12 mouse cellular contexts compared by ENCODE assay signal in genomic region chr2:32964659-32965457, GRCm38 (mm10). TPM values are rescaled to one million over a fixed set of nuclear protein-coding genes. Genes with fewer than 3 reads are reported as not detected.
DNase-seq lines count a peak whose midpoint lies in the region; ATAC-seq lines count a peak whose summit lies in the region.
"Had no signal": no experiment of that assay in that cellular context is flagged by ENCODE, and none has a peak within 500 bp of the region (broad histone marks: within the 10 kb centered on the region; RNA-seq: fewer than 3 reads in every experiment).

No protein-coding gene starts in this region.

- peaks cover 68% of the 10 kb centered on the region for H3K4me1 ChIP-seq in midbrain, embryonic 10.5 days
- H3K4me1 ChIP-seq in midbrain, embryonic 14.5 days (ENCODE audit: control insufficient read depth, insufficient read depth, low read length), result peaks cover 27% of the 10 kb centered on the region
- H3K4me1 ChIP-seq in stomach, embryonic 15.5 days, result peaks cover 29% of the 10 kb centered on the region

- H3K9ac ChIP-seq in midbrain, embryonic 14.5 days (replicated peaks; ENCODE audit: low read length), result no peak overlapping the region
- H3K9ac ChIP-seq in stomach, embryonic 15.5 days, result no peak overlapping the region

- no peaks in the 10 kb centered on the region for H3K27me3 ChIP-seq in midbrain, embryonic 10.5 days (ENCODE audit: low read depth, poor library complexity, severe bottlenecking)
- H3K27me3 ChIP-seq in midbrain, embryonic 14.5 days (ENCODE audit: control insufficient read depth, insufficient read depth, low read length), result no peaks in the 10 kb centered on the region
- no peaks in the 10 kb centered on the region for H3K27me3 ChIP-seq in stomach, embryonic 15.5 days (replicated peaks)
- H3K27me3 ChIP-seq: neural tube, embryonic 13.5 days had no signal

- H3K4me2 ChIP-seq in midbrain, embryonic 14.5 days (ENCODE audit: low read length), result no peak overlapping the region
- 0 out of 2 replicates have a peak overlapping the region, but pooled peaks have one; percentile 69 for H3K4me2 ChIP-seq in stomach, embryonic 15.5 days

- DNase-seq in cerebellum, adult 9-10 months, result peak; percentile 29
- no peak for DNase-seq in cerebellum, postnatal 10 days
- no peak for DNase-seq in midbrain, embryonic 10.5 days (ENCODE audit: low spot score)
- no peak for DNase-seq in midbrain, embryonic 14.5 days
- DNase-seq in induced T-regulatory cell, adult 2 months (ENCODE audit: low read depth), result peak; percentile 26
- no peak for DNase-seq in cerebellum, postnatal 36 days
- DNase-seq in left cerebral cortex, adult 11 months (ENCODE audit: low spot score), result no peak
- DNase-seq: adrenal gland, postnatal 10 days; heart, adult 2 months had no signal

- 25% methylated on average over 10 of the region's 10 CpGs for WGBS in midbrain, embryonic 10.5 days
- WGBS in midbrain, embryonic 14.5 days, result 29% methylated on average over 10 of the region's 10 CpGs
- 34% methylated on average over 10 of the region's 10 CpGs for WGBS in stomach, embryonic 15.5 days

- H3K9me3 ChIP-seq in midbrain, embryonic 10.5 days (replicated peaks), result no peaks in the 10 kb centered on the region
- H3K9me3 ChIP-seq in midbrain, embryonic 14.5 days (ENCODE audit: control insufficient read depth, low read length), result no peaks in the 10 kb centered on the region
- H3K9me3 ChIP-seq in stomach, embryonic 15.5 days, result no peaks in the 10 kb centered on the region
- H3K9me3 ChIP-seq: neural tube, embryonic 13.5 days had no signal

- no peak for ATAC-seq in midbrain, embryonic 14.5 days (ENCODE audit: low FRiP score, low TSS enrichment)
- no peak for ATAC-seq in stomach, embryonic 15.5 days (ENCODE audit: insufficient read depth, low FRiP score, low read depth)
- ATAC-seq: inflammation-experienced regulatory T-cells, adult 6 months had no signal

- peaks cover 29% of the 10 kb centered on the region for H3K36me3 ChIP-seq in midbrain, embryonic 10.5 days
- peaks cover 23% of the 10 kb centered on the region for H3K36me3 ChIP-seq in midbrain, embryonic 14.5 days (ENCODE audit: control insufficient read depth, insufficient read depth, low read length)
- peaks cover 12% of the 10 kb centered on the region for H3K36me3 ChIP-seq in stomach, embryonic 15.5 days

- peak overlapping the region; percentile 82; the same call in 1 of the 2 replicates for H3K4me3 ChIP-seq in midbrain, embryonic 10.5 days
- H3K4me3 ChIP-seq in midbrain, embryonic 14.5 days (replicated peaks; ENCODE audit: low read depth, low read length), result no peak overlapping the region
- H3K4me3 ChIP-seq in stomach, embryonic 15.5 days (replicated peaks), result no peak overlapping the region
- H3K4me3 ChIP-seq: heart, adult 2 months; neural tube, embryonic 13.5 days had no signal

- H3K27ac ChIP-seq in midbrain, embryonic 10.5 days (replicated peaks), result no peak overlapping the region
- no peak overlapping the region for H3K27ac ChIP-seq in midbrain, embryonic 14.5 days (replicated peaks; ENCODE audit: low read depth, low read length)
- no peak overlapping the region for H3K27ac ChIP-seq in stomach, embryonic 15.5 days
- H3K27ac ChIP-seq: heart, adult 2 months; neural tube, embryonic 13.5 days had no signal

RNA-seq across cellular contexts. Expression of gene Lrsam1, which starts 3.4 kb away (rescaled TPM):
- 9.8 and 12.9 TPM in 2 replicates for polyA plus RNA-seq in midbrain, embryonic 10.5 days (2016; fragmentation: Nextera tagmentation; extraction: Ambion mirVana)
- 19.8 and 20.2 TPM in 2 replicates for polyA plus RNA-seq in midbrain, embryonic 14.5 days (2014; fragmentation: Nextera tagmentation; extraction: Ambion mirVana)
- polyA plus RNA-seq in stomach, embryonic 15.5 days (2015; fragmentation: Nextera tagmentation; extraction: Ambion mirVana), result 8.8 and 10.1 TPM in 2 replicates

RNA-seq across cellular contexts. Expression of gene Rpl12, which starts 3.5 kb away (rescaled TPM):
- polyA plus RNA-seq in midbrain, embryonic 10.5 days (2016; fragmentation: Nextera tagmentation; extraction: Ambion mirVana), result 144 and 172 TPM in 2 replicates
- 105 and 110 TPM in 2 replicates for polyA plus RNA-seq in midbrain, embryonic 14.5 days (2014; fragmentation: Nextera tagmentation; extraction: Ambion mirVana)
- 152 and 172 TPM in 2 replicates for polyA plus RNA-seq in stomach, embryonic 15.5 days (2015; fragmentation: Nextera tagmentation; extraction: Ambion mirVana)

RNA-seq across cellular contexts. Expression of gene Slc2a8, which starts 17.0 kb away (rescaled TPM):
- 19.5 and 23.3 TPM in 2 replicates for polyA plus RNA-seq in midbrain, embryonic 10.5 days (2016; fragmentation: Nextera tagmentation; extraction: Ambion mirVana)
- 16.0 and 18.2 TPM in 2 replicates for polyA plus RNA-seq in midbrain, embryonic 14.5 days (2014; fragmentation: Nextera tagmentation; extraction: Ambion mirVana)
- polyA plus RNA-seq in stomach, embryonic 15.5 days (2015; fragmentation: Nextera tagmentation; extraction: Ambion mirVana), result 16.9 and 18.2 TPM in 2 replicates

Comparison
In these comparisons a context has a peak if more than half of its experiments do, and no peak if none do; other contexts are left out.
1. DNase-seq: peak in cerebellum, adult 9-10 months (single experiment) and induced T-regulatory cell, adult 2 months (single experiment); none in cerebellum, postnatal 10 days (0 of 2), midbrain, embryonic 10.5 days (single experiment), midbrain, embryonic 14.5 days (single experiment), cerebellum, postnatal 36 days (0 of 2) and left cerebral cortex, adult 11 months (single experiment).